Mouse (Mus musculus): ENCODE measurements around the gene Cdc40. TPM values are rescaled to one million over a fixed set of nuclear protein-coding genes. Genes with fewer than 3 reads are reported as not detected.

The Cdc40 gene
- polyA plus RNA-seq, 1 experiment from 2014 or later = 25.0 TPM

DNA sequence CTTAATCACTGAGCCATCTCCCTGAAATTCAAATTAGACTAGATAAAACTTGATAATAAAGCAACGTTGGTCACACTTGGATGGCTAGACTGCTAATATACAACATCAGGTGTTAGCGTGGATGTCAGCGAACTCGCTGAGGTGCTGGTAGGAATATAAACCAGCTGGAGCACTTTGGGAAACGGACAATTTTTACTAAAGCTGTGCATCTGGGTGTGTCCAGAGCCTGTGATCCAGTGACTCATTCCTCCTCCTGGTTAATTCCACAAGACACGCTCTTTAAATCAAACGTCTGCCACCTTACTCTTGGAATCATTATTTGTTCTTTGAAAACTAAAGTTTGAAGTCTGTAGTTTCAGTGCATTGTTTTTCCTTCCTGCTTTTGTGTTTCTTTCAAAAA, 23.7 kb upstream of the Cdc40 start:
- no peak for TF ChIP-seq CTCF (IDR thresholded peaks at IDR 0.05; ENCODE audit: low read depth)
- no peaks in the 10 kb centered on the region for H3K36me3 ChIP-seq (ENCODE audit: insufficient read depth, low read length)
- DNase-seq (ENCODE audit: low spot score) = no peak
- no peak for ATAC-seq (replicated peaks; ENCODE audit: low FRiP score, low read depth)
- H3K27me3 ChIP-seq (ENCODE audit: insufficient read depth, low read length) = no peaks in the 10 kb centered on the region
- no peaks in the 10 kb centered on the region for H3K9me3 ChIP-seq (replicated peaks; ENCODE audit: low read length)
- H3K4me3 ChIP-seq (replicated peaks; ENCODE audit: low read depth, low read length) = no peak overlapping the region
- H3K4me2 ChIP-seq (ENCODE audit: low read length) = no peak overlapping the region
- H3K27ac ChIP-seq = no peak overlapping the region
- no peaks in the 10 kb centered on the region for H3K4me1 ChIP-seq (replicated peaks; ENCODE audit: insufficient read depth, low read length)
- no peak overlapping the region for H3K9ac ChIP-seq (ENCODE audit: low read depth, low read length)
- WGBS = 42% methylated on average over 7 of the region's 7 CpGs

DNA sequence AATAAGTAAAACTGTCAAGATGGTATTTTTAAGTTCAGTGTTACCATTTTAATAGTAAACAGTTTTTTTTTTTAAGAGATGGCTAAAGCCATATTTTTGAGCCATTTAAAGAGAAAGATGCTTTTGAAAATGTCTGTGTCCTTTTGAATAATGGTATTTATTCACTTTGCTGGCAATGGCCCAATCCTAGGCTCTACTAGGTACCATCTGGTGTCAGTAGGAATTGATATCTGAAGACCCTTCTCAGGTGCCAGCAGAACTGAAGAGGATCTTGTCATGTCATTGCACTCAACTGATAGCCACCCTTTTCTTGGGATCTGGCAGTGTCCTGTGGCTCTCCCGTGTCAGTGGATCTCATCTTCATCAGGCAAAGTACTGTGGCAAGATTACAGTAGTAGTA, 23.0 kb upstream of the Cdc40 start:
- no peaks in the 10 kb centered on the region for H3K9me3 ChIP-seq (replicated peaks; ENCODE audit: low read length)
- no peaks in the 10 kb centered on the region for H3K4me1 ChIP-seq (replicated peaks; ENCODE audit: insufficient read depth, low read length)
- no peaks in the 10 kb centered on the region for H3K36me3 ChIP-seq (ENCODE audit: insufficient read depth, low read length)
- no peak for TF ChIP-seq CTCF (IDR thresholded peaks at IDR 0.05; ENCODE audit: low read depth)
- H3K4me2 ChIP-seq (ENCODE audit: low read length) = no peak overlapping the region
- ATAC-seq (replicated peaks; ENCODE audit: low FRiP score, low read depth) (no peak), DNase-seq (ENCODE audit: low spot score) (no peak)
- no peak overlapping the region for H3K27ac ChIP-seq
- no peak overlapping the region for H3K9ac ChIP-seq (ENCODE audit: low read depth, low read length)
- H3K4me3 ChIP-seq (replicated peaks; ENCODE audit: low read depth, low read length) = no peak overlapping the region
- no peaks in the 10 kb centered on the region for H3K27me3 ChIP-seq (ENCODE audit: insufficient read depth, low read length)
- WGBS = 74% methylated on average over 1 of the region's 1 CpGs

DNA sequence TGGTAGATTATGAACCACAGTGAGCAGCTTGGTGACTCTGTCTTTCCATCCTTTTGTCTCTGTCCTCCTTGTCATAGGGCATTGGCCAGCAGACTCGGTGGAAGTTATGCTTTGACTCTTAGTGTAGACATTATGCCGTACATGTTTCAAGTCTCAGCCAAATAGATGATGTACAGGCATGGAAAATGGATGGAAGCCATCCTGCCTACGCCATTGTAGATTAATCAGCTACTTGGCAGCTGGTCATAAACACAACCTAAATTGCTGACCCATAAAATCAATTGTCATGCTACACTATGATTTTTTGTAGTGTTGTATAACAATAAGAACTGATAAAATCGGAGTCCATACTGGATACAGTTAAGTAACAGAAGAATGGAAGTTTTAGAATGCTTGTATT, 18.7 kb upstream of the Cdc40 start:
- no peaks in the 10 kb centered on the region for H3K4me1 ChIP-seq (replicated peaks; ENCODE audit: insufficient read depth, low read length)
- no peak for DNase-seq (ENCODE audit: low spot score)
- no peak overlapping the region for H3K4me2 ChIP-seq (ENCODE audit: low read length)
- H3K27ac ChIP-seq = no peak overlapping the region
- WGBS = 82% methylated on average over 4 of the region's 4 CpGs
- ATAC-seq (replicated peaks; ENCODE audit: low FRiP score, low read depth) = no peak
- no peaks in the 10 kb centered on the region for H3K36me3 ChIP-seq (ENCODE audit: insufficient read depth, low read length)
- TF ChIP-seq CTCF (IDR thresholded peaks at IDR 0.05; ENCODE audit: low read depth) = no peak
- no peak overlapping the region for H3K9ac ChIP-seq (ENCODE audit: low read depth, low read length)
- no peaks in the 10 kb centered on the region for H3K27me3 ChIP-seq (ENCODE audit: insufficient read depth, low read length)
- H3K4me3 ChIP-seq (replicated peaks; ENCODE audit: low read depth, low read length) = no peak overlapping the region
- H3K9me3 ChIP-seq (replicated peaks; ENCODE audit: low read length) = no peaks in the 10 kb centered on the region

DNA sequence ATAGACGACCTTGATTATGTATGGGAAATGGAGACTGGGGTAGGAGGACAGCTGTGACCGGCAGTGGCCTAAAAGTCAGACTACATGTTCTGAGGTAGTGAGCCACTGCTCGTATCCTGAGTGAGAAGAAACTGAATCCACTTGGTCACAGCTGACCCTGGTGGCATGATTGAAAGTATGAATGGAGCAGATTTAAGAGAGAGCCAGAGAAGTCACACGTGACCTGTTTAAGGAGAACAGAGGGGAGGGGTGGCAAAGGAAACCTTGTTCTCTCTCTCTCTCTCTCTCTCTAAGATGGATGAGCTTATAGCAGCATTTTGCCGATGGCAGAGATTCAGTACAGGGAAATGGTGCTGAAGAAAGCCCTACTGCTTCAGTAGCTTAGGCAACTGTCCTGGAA, 13.5 kb upstream of the Cdc40 start:
- no peak for TF ChIP-seq CTCF (IDR thresholded peaks at IDR 0.05; ENCODE audit: low read depth)
- H3K4me3 ChIP-seq (replicated peaks; ENCODE audit: low read depth, low read length) = no peak overlapping the region
- no peak overlapping the region for H3K9ac ChIP-seq (ENCODE audit: low read depth, low read length)
- H3K4me2 ChIP-seq (ENCODE audit: low read length) = no peak overlapping the region
- no peaks in the 10 kb centered on the region for H3K36me3 ChIP-seq (ENCODE audit: insufficient read depth, low read length)
- H3K4me1 ChIP-seq (replicated peaks; ENCODE audit: insufficient read depth, low read length) = no peaks in the 10 kb centered on the region
- H3K27me3 ChIP-seq (ENCODE audit: insufficient read depth, low read length) = no peaks in the 10 kb centered on the region
- 30% methylated on average over 5 of the region's 5 CpGs for WGBS
- ATAC-seq (replicated peaks; ENCODE audit: low FRiP score, low read depth) = no peak
- no peak for DNase-seq (ENCODE audit: low spot score)
- no peak overlapping the region for H3K27ac ChIP-seq
- no peaks in the 10 kb centered on the region for H3K9me3 ChIP-seq (replicated peaks; ENCODE audit: low read length)

DNA sequence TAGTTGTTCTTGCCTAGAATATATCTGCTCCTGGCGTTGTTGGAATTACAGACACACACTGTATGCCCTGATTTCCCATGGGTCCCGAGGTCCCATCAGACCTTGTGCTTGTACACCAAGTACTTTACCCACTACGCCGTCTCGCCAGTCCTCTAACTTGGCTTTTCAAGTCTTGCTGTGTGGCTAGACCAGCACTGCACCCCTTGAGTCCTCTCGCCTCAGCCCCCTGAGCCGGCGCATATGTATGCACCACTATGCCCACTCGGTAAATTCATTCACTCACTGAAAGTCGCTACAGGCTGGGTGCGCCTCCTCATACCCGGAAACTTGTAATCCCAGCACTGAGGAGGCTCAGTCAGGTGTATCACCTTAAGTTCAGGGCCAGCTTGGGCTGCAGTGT, 12.7 kb upstream of the Cdc40 start:
- Histone ChIP-seq H3K36me3 (ENCODE audit: insufficient read depth, low read length) (no peaks in the 10 kb centered on the region), H3K4me2 (ENCODE audit: low read length) (no peak overlapping the region), H3K4me3 (replicated peaks; ENCODE audit: low read depth, low read length) (no peak overlapping the region), H3K27me3 (ENCODE audit: insufficient read depth, low read length) (no peaks in the 10 kb centered on the region), H3K9ac (ENCODE audit: low read depth, low read length) (no peak overlapping the region), H3K4me1 (replicated peaks; ENCODE audit: insufficient read depth, low read length) (no peaks in the 10 kb centered on the region), H3K27ac (no peak overlapping the region), H3K9me3 (replicated peaks; ENCODE audit: low read length) (no peaks in the 10 kb centered on the region)
- 85% methylated on average over 12 of the region's 12 CpGs for WGBS
- no peak for TF ChIP-seq CTCF (IDR thresholded peaks at IDR 0.05; ENCODE audit: low read depth)
- DNase-seq (ENCODE audit: low spot score) (no peak), ATAC-seq (replicated peaks; ENCODE audit: low FRiP score, low read depth) (no peak)

DNA sequence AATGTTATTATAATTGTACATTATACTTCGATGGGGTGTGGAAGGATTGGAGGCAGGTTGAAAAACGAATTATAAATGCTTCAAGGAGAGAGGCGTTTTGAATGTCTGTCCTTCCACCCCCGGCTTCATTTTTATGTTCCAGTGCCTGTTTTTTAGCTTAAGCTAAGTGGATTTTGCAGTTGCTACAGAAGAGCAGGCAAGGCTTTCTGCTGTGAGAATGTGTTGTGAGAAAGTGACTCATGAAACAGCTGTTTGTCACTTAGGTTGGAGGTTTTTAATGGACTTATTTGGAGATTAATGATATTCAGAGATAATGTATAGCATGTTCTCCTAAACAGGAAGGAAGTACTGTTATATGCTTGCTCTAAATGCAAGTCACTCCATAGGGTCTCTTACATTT, 6.0 kb upstream of the Cdc40 start:
- WGBS = 70% methylated on average over 4 of the region's 4 CpGs

DNA sequence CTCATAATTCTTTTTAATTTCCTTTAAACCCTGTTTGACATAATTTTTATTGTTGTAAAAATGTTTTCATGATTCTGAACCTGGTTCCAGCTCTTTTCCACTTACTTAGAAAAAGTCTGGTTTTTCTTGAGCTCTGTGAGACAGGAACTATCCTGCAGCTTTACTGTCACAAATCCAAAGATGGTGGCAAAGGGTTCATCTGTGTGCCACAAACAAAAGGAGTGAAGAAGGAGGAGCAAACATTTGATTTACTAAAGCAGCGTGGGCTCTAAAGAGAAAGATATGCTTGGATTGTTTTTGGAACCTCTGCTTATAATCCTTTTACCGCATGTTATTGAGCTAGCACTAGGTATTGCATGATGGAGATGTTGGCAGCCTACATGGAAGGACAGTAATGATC, 4.2 kb upstream of the Cdc40 start:
- no peak for TF ChIP-seq CTCF (IDR thresholded peaks at IDR 0.05; ENCODE audit: low read depth)
- no peak overlapping the region for H3K4me2 ChIP-seq (ENCODE audit: low read length)
- no peaks in the 10 kb centered on the region for H3K4me1 ChIP-seq (replicated peaks; ENCODE audit: insufficient read depth, low read length)
- no peaks in the 10 kb centered on the region for H3K9me3 ChIP-seq (replicated peaks; ENCODE audit: low read length)
- no peak overlapping the region for H3K4me3 ChIP-seq (replicated peaks; ENCODE audit: low read depth, low read length)
- H3K27ac ChIP-seq = no peak overlapping the region
- 82% methylated on average over 2 of the region's 2 CpGs for WGBS
- ATAC-seq (replicated peaks; ENCODE audit: low FRiP score, low read depth) (no peak), DNase-seq (ENCODE audit: low spot score) (no peak)
- H3K36me3 ChIP-seq (ENCODE audit: insufficient read depth, low read length) = no peaks in the 10 kb centered on the region
- H3K9ac ChIP-seq (ENCODE audit: low read depth, low read length) = no peak overlapping the region
- no peaks in the 10 kb centered on the region for H3K27me3 ChIP-seq (ENCODE audit: insufficient read depth, low read length)

More for the DNA sequence above, 6.0 kb upstream of the Cdc40 start:
- ATAC-seq (replicated peaks; ENCODE audit: low FRiP score, low read depth) (no peak), DNase-seq (ENCODE audit: low spot score) (no peak)
- no peak for TF ChIP-seq CTCF (IDR thresholded peaks at IDR 0.05; ENCODE audit: low read depth)
- Histone ChIP-seq H3K27ac (no peak overlapping the region), H3K4me1 (replicated peaks; ENCODE audit: insufficient read depth, low read length) (no peaks in the 10 kb centered on the region), H3K27me3 (ENCODE audit: insufficient read depth, low read length) (no peaks in the 10 kb centered on the region), H3K9me3 (replicated peaks; ENCODE audit: low read length) (no peaks in the 10 kb centered on the region), H3K4me2 (ENCODE audit: low read length) (no peak overlapping the region), H3K36me3 (ENCODE audit: insufficient read depth, low read length) (no peaks in the 10 kb centered on the region), H3K9ac (ENCODE audit: low read depth, low read length) (no peak overlapping the region), H3K4me3 (replicated peaks; ENCODE audit: low read depth, low read length) (no peak overlapping the region)

Data from kidney, postnatal 0 days (tissue).